Mouse (Mus musculus) ovary, adult 18-20 months (tissue): ENCODE results near the gene Txndc5.

Source experiments
- DNase-seq: peaks from one replicate; pipeline ENCODE4 v3.0.0; 2022; ENCODE audit warnings: low spot score, mixed read lengths

Txndc5 gene

GRCm38 (mm10) chr13:38528687-38529294 lies at the start of gene Txndc5:
Txndc5 (minus strand) TSS chr13:38528824.
- no peak for DNase-seq

DNA sequence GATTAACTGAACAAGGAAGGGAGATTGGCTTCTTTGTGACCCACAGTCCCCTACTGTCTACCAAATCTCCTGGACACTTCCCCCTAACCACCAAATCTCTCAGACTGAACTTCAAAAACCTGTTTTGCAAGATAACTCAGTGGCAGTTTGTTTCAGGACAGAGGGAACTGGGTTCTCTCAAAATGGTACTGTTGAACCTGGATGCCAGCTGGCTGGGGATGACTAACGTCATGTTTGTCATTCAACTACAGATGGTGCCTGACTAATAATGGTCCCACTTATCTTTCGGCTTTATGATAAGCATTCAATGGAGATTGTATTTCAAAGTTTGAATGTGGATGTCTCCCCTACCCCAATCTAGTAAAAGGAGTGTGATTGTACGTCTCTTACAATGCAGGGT lies 46.0 kb upstream of the Txndc5 start:
- DNase-seq: no peak

DNA sequence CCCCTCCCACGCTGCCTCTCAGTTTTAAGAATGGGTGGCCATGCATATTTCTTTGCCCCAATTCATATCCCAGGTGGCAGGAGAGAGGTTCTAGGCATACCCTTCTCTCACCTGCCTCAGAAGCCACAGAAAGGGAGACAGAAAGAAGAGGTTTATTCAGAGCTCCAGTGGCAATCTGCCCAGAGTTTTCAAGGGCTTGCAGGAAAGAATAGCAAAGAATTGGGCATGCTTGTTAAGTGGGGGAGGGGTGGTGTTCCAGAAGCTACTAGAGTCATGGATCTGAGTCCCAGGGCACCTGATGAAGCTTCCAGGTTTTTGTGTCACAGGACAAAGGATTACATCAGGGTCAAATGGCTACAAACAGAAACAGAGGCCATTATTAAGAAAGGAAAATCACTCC lies 44.7 kb upstream of the Txndc5 start:
- DNase-seq: no peak

- DNase-seq: no peak
Observed at GRCm38 (mm10) chr13:38565245-38565644, 36.6 kb upstream of the Txndc5 start.

- DNase-seq: no peak
Observed at GRCm38 (mm10) chr13:38554611-38555010, 26.0 kb upstream of the Txndc5 start.

DNA sequence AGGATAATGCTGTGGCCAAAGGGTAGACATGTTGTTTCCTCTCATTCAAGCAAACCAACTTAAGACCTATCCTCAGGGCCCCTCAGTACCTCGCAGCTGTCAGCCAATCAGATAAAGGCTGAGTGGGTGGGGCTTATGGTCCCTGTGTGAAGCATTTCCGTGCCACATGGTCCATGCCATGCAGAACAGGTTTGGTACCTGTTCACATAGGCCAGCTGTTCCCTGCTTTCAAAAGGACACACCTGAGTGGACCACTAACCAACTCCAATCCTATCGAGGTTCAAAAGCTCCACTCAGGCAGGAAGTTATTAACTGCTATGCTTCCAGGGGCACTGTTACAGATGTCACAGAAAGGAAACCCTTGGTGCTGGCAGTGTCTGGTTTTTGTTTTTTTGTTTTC lies 25.6 kb upstream of the Txndc5 start:
- no peak for DNase-seq

- no peak for DNase-seq
Observed at GRCm38 (mm10) chr13:38548681-38549080, 20.1 kb upstream of the Txndc5 start.

GRCm38 (mm10) chr13:38547717-38548116 lies 19.1 kb upstream of the Txndc5 start:
- no peak for DNase-seq

DNA sequence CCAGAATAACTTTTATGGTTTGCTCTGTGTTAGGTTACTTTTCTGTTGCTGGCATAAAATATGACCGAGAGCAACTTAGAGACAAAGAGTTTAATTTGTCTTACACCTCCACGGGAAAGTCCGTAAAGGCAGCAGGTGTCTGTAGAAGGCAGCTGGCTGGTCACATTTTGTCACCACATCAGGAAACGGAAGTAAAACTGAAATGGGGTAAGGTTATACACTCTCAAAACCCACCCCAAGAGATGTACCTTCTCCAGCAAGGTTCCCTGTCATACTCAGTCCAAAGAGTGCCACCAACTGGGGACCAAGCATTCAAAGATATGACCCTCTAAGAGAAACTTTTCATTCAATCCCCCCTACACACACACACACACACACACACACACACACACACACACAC lies 18.1 kb upstream of the Txndc5 start:
- DNase-seq: no peak

DNA sequence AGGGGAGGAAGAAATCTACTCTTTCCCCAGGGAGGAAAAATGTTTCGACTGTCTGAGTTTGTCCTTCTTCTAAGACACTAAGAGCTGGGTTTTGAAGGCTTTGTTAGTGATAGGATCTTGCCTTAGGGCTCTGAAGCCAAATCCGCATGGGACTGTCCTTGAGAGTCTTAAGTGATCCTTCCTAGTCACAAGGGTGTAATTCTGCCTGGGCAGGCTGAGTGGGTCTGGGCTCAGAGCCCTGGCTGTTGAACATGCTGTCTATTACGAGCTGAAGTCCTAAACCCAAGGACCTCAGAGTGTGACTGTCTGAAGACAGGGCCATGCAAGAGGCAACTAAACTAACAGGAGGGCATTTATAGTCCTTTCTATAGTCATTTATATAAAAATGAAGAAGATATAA lies 16.8 kb upstream of the Txndc5 start:
- DNase-seq: peak; percentile 26

GRCm38 (mm10) chr13:38544769-38545445 lies 16.3 kb upstream of the Txndc5 start:
- no peak for DNase-seq

GRCm38 (mm10) chr13:38543455-38544125 lies 15.0 kb upstream of the Txndc5 start:
- DNase-seq: no peak

GRCm38 (mm10) chr13:38539192-38539900 lies 10.7 kb upstream of the Txndc5 start:
- DNase-seq: no peak

- DNase-seq: no peak
Observed at GRCm38 (mm10) chr13:38537521-38537920, 8.9 kb upstream of the Txndc5 start.

GRCm38 (mm10) chr13:38534731-38535130 lies 6.1 kb upstream of the Txndc5 start:
- no peak for DNase-seq

GRCm38 (mm10) chr13:38534016-38534415 lies 5.4 kb upstream of the Txndc5 start:
- no peak for DNase-seq

- no peak for DNase-seq
Observed at GRCm38 (mm10) chr13:38533461-38533860, 4.8 kb upstream of the Txndc5 start.

GRCm38 (mm10) chr13:38531498-38531897 lies 2.9 kb upstream of the Txndc5 start:
- DNase-seq: no peak

- no peak for DNase-seq
Observed at GRCm38 (mm10) chr13:38529576-38529975, 952 bp upstream of the Txndc5 start.

GRCm38 (mm10) chr13:38527797-38528650 lies 600 bp downstream of the Txndc5 start:
- peak; percentile 80 for DNase-seq

- DNase-seq: no peak
Observed at GRCm38 (mm10) chr13:38527041-38527796, 1.4 kb downstream of the Txndc5 start.
